Mouse (Mus musculus) megakaryocyte progenitor cell, adult 5-6 weeks (primary cell): ENCODE data around the gene Hmga2. TPM values are rescaled to one million over a fixed set of nuclear protein-coding genes. Genes with fewer than 3 reads are reported as not detected.

Source experiments
- ATAC-seq: replicated peaks from 2 replicates; pipeline ENCODE4 v1.8.0; 2016; ENCODE audit warnings: mild to moderate bottlenecking, moderate TSS enrichment, inconsistent platforms; ENCODE audit not compliant: poor library complexity
- total RNA-seq, 2 experiments: library from RNA; stranded (forward) in 1 of 2; stranded (reverse) in 1 of 2; fragments of 157-497, 149-512 nt in 1 of 2; fragments of 200-1000 nt in 1 of 2; gene quantifications; 2 replicates each; pipeline versions ENCODE4 v1.2.3 to v1.2.4; 2015 to 2017

The Hmga2 gene
- total RNA-seq, 2 experiments from 2014 or later = 0.50 to 4.3 TPM

DNA sequence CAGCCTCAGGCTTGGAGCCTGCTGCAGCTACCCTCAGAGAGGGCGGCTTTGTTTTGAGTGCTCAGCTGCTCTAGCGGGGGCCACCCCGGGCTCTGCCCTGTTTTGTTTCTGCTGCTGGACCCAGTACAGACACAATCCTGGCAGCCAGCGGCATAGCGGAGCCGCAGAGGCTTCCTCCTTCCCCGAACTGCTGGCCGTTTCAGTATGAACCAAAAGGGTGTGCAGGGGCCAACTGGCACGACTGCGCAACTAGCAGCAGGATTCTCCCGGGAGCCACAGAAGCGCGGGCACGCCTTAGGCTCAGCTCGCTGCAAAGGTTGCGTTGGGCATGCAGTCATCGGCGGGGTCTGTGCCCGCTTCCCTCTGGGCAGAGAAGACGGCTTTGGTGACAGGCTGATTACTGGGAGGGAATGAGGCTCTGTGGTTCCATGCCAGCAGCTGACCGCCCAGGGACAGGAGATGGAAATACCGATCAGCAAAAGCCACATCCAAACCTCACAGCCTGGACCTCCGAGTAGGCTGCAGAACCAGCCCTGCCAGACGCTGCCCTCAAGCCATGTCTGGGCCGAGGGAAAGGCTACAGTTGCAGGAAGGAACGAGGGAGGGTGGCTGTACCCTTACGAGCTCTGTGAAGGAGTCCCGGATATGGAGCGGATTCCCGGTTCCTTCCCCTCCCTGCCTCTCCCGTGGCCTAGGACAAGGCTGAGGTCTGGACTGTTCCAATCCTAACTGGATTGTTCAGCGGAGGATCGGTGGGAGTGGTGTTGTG lies 47.7 kb downstream of the Hmga2 start:
- peak; percentile 66 for ATAC-seq

DNA sequence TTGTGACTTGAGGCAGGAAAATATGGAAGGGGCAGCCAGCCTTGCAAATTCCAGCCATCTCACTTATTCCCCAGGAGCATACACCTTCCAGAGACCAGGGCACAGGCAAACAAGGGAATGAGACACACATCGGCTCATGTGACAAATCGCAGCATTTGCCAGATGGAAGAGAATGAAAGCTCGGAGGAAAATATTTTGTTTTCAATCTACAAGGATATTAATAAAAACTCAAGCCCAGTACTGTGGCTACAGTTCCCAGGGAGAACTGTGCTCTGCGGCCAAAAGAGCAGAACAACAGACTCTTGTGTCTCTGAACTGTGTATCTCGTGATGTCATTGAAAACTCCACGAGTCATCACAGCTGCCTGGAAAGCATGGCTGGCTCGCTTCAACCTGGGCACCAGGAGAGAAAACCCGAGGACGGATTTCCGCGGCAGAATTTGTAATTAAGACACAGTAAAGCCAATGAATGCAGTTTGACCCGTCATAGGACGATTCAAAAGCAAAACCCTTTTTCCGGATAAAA lies 50.1 kb downstream of the Hmga2 start:
- ATAC-seq = no peak

- ATAC-seq = no peak
These were observed 52.3 kb downstream of the Hmga2 start for GRCm38 (mm10) chr10:120424015-120424414.

- ATAC-seq = no peak
These were observed 53.0 kb downstream of the Hmga2 start for GRCm38 (mm10) chr10:120423256-120423655.

DNA sequence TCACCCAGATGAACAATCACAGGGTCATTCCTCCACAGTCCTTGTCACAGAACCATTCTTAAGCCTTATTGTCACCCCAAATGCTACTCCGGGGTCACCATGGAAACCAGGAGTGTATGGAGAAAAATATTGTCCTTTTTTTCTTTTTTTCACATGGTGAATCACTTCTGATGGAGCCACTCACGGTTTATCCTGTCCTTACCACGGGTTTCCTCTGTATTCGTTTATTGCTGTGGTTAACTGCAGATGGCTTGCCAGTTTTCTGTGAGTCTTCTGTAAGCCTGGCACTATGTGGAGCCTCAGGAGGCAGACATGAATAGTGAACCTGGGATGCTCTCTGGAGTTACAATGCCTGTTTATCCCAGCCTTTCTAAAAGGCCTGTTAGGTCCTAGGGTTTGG lies 53.4 kb downstream of the Hmga2 start:
- no peak for ATAC-seq

DNA sequence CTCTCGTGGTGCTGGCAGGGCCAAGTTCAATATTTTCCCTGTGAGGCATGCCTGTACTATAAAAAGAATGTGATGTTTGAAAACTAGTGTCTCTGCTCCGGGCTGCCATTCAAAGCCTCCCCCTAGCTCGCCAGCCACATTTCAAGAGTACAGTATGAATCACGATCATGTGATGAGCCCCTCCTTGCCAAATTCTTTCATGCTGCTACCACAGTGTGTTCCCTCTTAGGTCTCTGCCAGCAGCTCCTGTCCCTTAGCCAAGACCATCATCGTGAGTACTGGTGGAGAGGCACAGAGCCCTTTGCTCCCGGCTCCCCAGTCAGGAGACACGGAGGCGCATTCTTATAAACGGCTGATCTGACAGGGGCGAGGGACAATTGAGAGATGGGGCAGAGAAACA lies 54.2 kb downstream of the Hmga2 start:
- ATAC-seq = peak; percentile 57

DNA sequence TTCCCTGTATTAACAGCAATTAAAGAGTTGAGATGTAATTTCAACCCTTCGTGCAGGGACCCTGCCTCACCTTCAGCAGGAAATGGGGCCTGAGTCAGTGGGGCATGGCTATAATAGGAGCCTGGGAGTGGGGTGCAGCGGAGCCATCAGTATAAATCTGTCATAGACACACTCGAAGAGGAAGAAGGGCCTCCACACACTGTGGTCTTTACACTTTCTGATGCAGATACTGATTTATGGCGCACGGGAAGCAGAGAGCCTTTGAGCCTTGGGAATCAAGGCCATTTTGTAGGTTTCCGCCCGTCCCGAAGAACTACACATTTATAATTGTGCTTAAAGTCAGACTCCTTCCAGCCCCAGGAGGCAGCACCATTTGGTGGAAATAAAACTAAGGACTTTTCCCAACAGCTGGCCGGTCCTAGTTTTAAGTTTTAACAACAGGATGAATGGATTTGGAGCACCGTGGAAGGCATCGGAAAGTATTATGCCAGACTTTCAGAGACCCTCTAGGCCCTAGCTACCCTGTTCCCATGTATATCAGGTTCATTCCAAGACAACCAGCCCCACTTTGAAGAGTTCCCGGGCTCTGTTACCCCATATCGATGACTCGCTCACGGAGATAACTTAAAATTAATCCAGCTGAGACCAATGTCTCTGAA lies 55.2 kb downstream of the Hmga2 start:
- ATAC-seq = no peak

DNA sequence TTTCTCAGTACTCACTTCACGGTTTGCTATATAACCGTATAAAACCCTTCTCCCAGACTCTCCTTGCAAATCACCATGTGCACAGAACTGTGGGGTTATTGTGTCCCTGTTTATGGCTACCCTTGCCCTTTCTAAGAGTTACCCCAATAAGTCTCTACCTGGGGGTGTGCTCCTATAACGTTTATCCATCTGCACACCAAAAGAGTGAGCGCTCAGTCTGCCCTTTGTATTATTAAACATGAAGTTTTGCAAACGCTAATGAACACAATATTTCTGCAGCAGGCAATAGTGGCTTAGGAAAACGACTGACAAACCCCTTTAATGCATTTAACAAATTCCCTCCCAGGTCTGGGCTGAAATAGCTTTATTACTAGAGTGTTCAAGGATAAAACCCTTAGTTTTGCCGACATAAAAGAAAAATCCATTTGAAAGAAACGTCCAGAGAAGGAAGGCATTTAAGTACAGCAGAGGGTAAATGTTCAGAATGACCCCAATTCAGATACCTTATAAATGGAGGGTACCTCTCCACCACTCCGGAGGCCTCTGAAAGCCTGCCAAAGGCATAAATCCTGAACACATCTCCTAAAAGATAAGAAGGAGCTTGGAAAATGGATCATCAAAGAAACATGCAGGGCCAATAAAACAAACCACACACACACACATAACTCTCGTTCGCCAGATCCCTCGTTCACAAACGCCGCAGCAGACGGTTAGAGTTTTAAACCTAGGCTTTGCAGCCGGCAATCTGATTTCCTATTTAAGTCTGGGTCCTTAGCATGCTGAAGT lies 57.3 kb downstream of the Hmga2 start:
- no peak for ATAC-seq

- no peak for ATAC-seq
These were observed 58.1 kb downstream of the Hmga2 start for GRCm38 (mm10) chr10:120418211-120418610.

DNA sequence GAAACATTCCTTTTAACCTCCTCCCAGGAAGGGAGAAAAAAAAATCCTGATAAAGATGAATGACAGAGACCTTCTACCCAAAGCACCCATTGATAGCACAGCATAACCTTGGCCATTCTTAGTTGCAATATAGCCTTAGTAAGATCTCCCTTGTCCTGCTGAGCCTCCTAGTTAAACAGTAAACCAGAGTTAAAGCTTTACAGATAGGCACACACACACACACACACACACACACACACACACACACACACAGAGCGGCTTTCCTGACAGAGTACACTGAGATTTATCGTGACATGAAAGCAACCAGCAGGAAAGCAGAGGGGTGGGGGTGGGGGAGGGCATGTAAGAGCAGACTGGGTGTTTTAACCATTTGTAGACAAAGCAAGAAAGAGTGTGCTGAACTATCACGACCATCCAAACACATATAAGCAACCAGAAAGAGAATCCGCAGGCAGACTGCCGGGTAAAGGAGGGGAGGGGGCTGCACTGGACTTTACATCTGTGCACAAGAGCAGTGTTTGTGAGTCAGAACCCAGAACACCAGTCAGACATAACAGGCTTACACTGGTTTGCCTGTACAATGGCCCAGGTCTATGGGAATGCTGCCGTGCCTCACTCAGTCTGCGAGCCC lies 58.7 kb downstream of the Hmga2 start:
- ATAC-seq = no peak

DNA sequence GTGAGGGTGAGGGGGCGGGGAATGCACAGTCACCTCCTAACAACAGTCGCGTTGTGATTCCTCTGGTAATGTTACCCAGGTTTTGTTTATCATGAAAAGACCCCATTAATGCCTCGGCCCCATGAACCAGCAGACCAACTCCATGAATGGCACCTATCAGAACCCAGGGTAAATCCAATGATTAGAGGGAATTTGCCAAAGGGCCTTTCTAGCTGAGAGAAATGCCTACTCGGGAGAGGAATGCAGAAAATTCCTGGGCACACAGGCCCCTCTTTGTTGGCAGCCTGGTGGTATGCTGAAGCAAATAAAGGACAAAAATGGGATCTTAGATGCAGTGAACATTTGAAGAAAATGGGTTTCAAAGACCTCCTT lies 59.2 kb downstream of the Hmga2 start:
- no peak for ATAC-seq

DNA sequence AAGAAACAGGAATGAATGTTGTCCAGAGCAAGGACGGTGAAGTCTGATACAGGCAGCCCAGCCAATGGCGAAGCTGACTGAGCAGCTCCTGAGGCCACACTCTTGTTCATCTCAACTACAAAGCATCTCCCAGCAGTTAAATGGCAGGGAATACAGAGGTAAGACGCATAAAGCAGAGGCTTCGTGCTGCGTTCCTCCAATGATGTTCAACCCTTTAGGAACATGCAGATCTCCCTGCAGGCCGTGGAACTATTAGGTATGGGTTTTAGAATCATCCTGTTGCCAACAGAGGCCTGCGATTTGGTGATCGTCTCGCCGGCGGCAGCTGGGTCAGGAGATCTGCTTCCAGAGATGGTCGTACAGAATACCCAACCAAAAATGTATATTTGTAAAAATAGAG lies 59.6 kb downstream of the Hmga2 start:
- ATAC-seq = no peak

DNA sequence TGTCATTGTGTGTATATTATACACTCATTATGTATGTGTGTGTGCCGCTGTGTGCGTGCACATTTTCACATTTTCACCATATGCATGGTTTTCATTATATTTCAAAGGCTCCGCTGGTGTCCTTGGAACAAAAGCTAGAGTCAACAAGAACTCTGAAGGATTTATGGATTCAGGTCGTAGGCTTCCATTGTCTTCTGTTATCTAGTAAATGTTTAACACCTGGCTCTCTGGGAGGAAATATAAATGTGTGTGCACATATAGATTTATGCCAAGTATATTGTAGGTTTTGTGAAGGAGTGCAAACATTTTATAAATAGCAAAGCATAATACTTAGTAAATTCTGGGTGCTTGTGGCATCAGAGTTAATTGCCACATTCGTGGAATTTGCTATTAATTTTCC lies 64.1 kb downstream of the Hmga2 start:
- ATAC-seq = no peak

- peak; percentile 75 for ATAC-seq
These were observed 65.3 kb downstream of the Hmga2 start for GRCm38 (mm10) chr10:120410958-120411357.

GRCm38 (mm10) chr10:120409131-120409530 lies 67.1 kb downstream of the Hmga2 start:
- no peak for ATAC-seq

- no peak for ATAC-seq
These were observed 69.0 kb downstream of the Hmga2 start for GRCm38 (mm10) chr10:120407230-120407629.

GRCm38 (mm10) chr10:120406038-120406437 lies 70.2 kb downstream of the Hmga2 start:
- ATAC-seq = no peak

DNA sequence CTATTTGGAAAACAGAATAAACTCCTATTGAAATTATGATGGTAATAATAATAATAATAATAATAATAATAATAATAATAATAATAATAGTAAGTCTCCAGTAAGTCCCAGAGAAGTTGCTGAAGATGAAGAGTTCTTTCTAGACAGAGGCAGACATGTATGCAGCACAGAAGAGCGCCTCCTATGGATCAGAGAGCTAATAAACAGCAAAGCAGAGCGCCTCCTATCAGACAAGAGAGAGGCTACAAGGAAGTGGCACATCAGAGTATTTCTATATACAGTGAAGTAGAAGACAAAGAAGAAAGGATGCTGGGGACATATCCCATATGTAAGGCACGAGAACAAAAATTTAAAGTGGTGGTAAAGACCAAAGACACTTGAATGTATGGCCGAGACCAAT lies 70.9 kb downstream of the Hmga2 start:
- no peak for ATAC-seq

DNA sequence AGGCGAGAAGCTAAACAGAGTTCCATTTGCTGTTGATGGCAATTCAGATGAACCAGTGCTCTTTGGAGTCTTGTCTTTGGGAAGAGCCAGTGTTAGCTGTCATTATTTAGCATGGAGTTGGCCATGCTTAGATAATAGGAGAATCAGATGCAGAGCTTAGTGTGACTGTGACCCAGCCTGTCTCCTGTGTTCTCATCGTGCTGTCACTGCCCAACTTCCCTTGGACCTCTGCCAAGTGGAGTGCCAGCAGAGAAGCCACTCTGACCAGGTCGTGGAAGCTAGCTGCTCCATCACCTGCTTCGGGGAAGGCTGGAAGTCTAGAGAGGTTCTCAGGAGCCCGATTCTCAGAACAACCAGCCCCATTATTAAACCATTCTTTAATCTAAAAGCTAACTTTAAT lies 73.3 kb downstream of the Hmga2 start:
- no peak for ATAC-seq

DNA sequence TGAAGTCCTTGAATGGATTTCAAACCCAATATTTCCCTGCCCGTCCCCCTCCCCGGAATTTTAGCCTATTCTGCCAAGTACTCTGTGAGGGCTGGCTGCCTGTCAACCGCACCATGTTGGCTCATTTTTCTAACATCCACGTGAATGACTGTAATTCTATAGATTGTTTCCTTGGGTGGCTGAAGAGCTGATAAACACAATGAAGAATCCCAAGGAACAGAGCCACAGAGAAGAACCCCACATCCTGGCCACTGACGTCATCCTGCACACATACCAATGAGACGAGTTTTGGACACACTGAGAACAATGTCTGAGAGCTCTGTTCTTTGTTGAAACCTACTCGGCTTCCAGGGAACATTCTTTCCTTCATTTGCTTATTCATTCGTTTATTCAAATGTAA lies 74.5 kb downstream of the Hmga2 start:
- ATAC-seq = no peak

DNA sequence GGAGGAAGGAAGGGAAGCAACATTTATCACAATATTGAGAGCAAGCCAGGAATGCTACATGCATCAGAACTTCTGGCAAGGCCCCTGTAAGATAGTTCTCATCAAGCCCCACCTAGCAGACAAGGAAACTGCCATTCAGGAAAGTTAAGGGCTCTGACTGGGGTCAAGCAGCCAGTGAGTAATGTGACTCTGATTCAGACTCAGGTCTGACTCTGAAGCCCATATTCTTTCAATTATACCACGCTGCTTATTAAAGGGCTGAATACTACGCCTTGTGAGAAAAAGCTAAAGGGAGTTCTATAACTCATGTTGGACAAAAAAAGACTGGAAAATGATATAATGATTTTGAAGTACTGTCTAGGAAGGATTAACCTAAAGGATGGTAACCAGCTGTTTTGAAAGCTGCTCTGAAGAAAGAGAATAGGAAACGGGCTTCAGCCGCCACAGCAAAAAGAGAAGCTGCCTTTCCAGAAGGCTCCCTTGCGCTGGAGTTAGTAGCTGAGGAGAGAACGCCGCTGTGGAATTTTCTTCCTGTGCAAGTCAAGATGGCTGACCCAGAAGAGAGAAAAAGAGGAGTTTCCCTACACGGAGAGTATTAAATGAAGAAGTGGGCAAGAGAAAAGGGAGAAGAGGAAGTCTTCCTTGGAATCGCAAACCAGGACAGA lies 76.3 kb downstream of the Hmga2 start:
- ATAC-seq = no peak
